In the genomic region with DNA sequence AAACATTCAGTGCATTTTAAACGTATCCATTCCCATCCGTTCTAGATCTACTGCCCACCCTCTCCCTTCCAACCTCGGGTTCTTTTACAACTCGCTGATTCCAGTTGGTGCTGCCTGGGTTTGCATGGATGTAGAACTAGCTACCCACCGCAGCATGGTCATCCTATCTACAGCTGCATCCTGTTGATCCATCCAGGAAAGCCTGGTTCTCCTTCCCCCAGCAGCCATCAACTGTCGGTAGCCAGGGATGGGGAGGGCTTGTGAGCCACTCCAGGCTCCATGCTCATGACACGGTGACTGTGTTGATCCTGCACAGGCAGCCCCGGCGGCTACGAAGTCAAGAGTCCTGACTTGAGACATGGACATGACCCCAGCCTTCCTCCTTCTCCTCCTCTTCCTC, we compare ENCODE assay signal across 1 mouse cellular context.
TF ChIP-seq lines count a peak whose summit lies in the region.

No protein-coding gene starts in this region.

TF ChIP-seq in ES-E14, 5 proteins besides CTCF, POLR2A, EP300 and RAD21:
- TF ChIP-seq HCFC1 (IDR thresholded peaks at IDR 0.05; ENCODE audit: borderline replicate concordance, insufficient read depth, low read length), result no peak
